Mouse (Mus musculus): ENCODE measurements around the gene Gm136. TPM values are rescaled to one million over a fixed set of nuclear protein-coding genes. Genes with fewer than 3 reads are reported as not detected.

Gm136 gene
- polyA plus RNA-seq (2014; fragmentation: Nextera tagmentation; extraction: Ambion mirVana) = not detected in 2 replicates

DNA sequence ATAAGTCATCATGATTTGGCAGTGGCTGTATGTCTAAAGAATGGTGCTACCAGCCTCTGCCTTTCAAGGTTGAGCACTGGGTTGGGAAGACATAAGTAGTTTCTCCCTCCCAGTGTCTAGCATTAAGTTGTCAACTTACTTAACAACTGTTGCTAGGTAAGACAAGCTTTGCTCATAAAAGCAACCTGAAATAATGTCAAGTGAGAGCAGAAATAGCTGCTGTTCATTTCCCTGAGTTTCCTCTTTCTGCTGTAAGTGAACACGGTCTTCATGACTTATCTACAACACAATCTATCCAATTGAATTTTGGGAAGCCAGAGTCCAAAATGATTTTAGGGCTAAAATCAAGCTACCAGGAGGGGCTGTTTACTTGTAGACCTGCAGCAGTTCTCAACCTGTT lies at the start of gene Gm136:
TSS of gene Gm136 (minus strand) at position 101 of the 400 bp plus-strand sequence.
- no peaks in the 10 kb centered on the region for H3K27me3 ChIP-seq (replicated peaks; ENCODE audit: control insufficient read depth, insufficient read depth, low read length)
- H3K9ac ChIP-seq (ENCODE audit: low read length) = no peak within 1 kb of the TSS
- H3K4me2 ChIP-seq (ENCODE audit: low read length) = no peak within 1 kb of the TSS
- 94% methylated on average over 1 of the region's 1 CpGs for WGBS
- ATAC-seq (no peak), DNase-seq (ENCODE audit: low spot score) (no peak)
- no peaks in the 10 kb centered on the region for H3K36me3 ChIP-seq (ENCODE audit: control insufficient read depth, insufficient read depth, low read length)
- no peaks in the 10 kb centered on the region for H3K4me1 ChIP-seq (ENCODE audit: control insufficient read depth, insufficient read depth, low read length)
- no peak within 1 kb of the TSS for H3K27ac ChIP-seq (ENCODE audit: low read depth, low read length)
- no peaks in the 10 kb centered on the region for H3K9me3 ChIP-seq (replicated peaks; ENCODE audit: control insufficient read depth, low read length)
- no peak within 1 kb of the TSS for H3K4me3 ChIP-seq (ENCODE audit: low read depth, low read length)

DNA sequence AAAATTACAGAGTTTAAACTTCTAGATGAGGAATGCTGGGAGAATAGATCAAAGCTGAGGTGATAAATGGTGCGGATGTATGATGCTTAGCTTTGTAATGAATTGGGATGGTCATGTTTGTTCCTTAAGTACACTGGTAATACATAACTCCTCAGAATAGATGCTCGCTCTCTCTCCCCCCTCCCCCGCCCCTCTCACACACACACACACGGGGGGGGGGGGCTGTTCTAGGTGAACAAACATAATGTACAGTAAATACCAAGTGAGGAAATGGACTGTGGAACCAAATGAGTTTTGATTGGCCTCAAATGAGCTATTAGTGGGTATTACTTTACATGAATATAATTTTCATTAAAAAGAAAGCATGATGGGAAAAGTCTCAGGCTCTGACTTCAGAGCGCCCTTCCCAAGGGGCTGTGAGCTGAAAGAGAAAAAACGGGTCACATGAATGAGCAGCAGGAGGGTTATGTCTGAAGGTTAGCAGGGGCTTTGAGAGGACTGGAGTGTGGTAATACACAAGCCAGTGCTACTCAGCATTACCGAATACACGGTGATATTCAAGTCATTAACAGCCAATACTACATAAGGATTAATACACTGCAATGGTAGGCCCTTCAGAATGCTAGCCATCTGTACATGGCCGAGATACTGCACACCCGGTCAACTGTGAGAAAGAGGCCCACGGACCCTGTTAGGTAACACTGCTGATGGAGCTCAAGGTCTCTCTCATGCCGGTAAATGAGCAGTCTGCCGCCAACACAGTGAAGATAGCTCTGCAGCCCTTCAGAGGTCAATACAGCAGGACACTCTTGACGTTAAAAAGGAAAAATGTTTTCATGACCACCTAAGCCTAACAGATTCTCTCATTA lies 45.3 kb upstream of the Gm136 start:
- H3K4me1 ChIP-seq (ENCODE audit: control insufficient read depth, insufficient read depth, low read length) = no peaks in the 10 kb centered on the region
- peaks cover 20% of the 10 kb centered on the region for H3K36me3 ChIP-seq (ENCODE audit: control insufficient read depth, insufficient read depth, low read length)
- no peak overlapping the region for H3K4me3 ChIP-seq (ENCODE audit: low read depth, low read length)
- ATAC-seq (no peak), DNase-seq (ENCODE audit: low spot score) (no peak)
- no peak overlapping the region for H3K27ac ChIP-seq (ENCODE audit: low read depth, low read length)
- H3K9ac ChIP-seq (ENCODE audit: low read length) = no peak overlapping the region
- no peaks in the 10 kb centered on the region for H3K27me3 ChIP-seq (replicated peaks; ENCODE audit: control insufficient read depth, insufficient read depth, low read length)
- WGBS = 86% methylated on average over 14 of the region's 14 CpGs
- no peak overlapping the region for H3K4me2 ChIP-seq (ENCODE audit: low read length)
- H3K9me3 ChIP-seq (replicated peaks; ENCODE audit: control insufficient read depth, low read length) = no peaks in the 10 kb centered on the region

DNA sequence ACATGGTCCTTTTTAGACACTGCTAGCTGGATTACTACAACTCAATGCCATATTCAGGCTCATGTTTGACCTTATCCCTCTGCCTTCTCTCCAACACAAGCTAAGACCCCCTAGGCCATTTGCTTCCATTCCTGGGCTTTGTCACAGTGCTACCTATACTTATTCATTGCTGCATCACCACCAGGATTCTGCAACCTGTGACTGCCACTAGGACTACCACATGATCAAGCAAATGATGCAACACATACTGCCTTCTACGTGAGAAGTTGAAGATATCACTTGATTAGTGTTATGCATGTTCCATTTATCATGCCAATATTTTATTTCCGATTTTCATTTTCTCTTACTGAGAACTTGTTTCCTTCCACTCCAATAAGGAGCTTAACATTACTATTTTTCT lies 41.9 kb upstream of the Gm136 start:
- no peak overlapping the region for H3K27ac ChIP-seq (ENCODE audit: low read depth, low read length)
- ATAC-seq (no peak; the same call in 1 of the 2 replicates), DNase-seq (ENCODE audit: low spot score) (no peak)
- no peak overlapping the region for H3K9ac ChIP-seq (ENCODE audit: low read length)
- no peak overlapping the region for H3K4me3 ChIP-seq (ENCODE audit: low read depth, low read length)
- no peaks in the 10 kb centered on the region for H3K9me3 ChIP-seq (replicated peaks; ENCODE audit: control insufficient read depth, low read length)
- no peaks in the 10 kb centered on the region; the same call in 1 of the 2 replicates for H3K36me3 ChIP-seq (ENCODE audit: control insufficient read depth, insufficient read depth, low read length)
- H3K4me2 ChIP-seq (ENCODE audit: low read length) = no peak overlapping the region
- 95% methylated on average over 2 of the region's 2 CpGs for WGBS
- no peaks in the 10 kb centered on the region for H3K27me3 ChIP-seq (replicated peaks; ENCODE audit: control insufficient read depth, insufficient read depth, low read length)
- no peaks in the 10 kb centered on the region for H3K4me1 ChIP-seq (ENCODE audit: control insufficient read depth, insufficient read depth, low read length)

DNA sequence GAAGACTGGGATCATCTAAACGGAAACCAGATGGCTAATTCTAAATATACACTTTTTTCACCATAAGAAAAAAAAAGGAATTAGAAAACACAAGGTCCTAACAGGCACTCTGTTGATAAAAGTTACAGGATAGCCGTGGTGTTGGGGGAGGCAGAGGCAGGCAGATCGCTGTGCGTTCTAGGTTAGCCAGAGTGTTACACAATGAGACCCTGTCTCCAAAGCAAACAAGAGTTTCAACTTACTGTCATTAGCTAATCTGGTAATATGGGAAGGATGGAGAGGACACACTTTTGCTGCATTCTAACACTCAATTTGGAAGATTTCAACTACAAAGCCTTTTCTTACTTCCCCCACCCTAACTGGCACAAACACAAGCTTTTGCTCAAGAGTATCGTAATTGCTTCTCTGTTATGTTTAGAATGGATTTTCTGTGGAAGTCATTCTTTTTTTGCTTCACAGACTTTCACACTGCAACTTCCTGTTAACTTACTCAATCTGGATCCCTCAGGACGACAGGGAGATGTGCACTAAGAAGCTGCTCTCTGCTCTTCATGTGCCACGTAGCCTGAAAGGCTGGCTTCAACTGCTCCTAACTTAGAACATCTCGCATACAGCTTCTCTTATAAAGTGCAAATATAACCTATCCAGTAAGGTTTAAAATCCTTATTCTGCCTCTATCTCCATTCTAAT lies 41.4 kb upstream of the Gm136 start:
- Histone ChIP-seq H3K36me3 (ENCODE audit: control insufficient read depth, insufficient read depth, low read length) (no peaks in the 10 kb centered on the region; the same call in 1 of the 2 replicates), H3K27me3 (replicated peaks; ENCODE audit: control insufficient read depth, insufficient read depth, low read length) (no peaks in the 10 kb centered on the region), H3K9ac (ENCODE audit: low read length) (no peak overlapping the region), H3K4me2 (ENCODE audit: low read length) (no peak overlapping the region), H3K27ac (ENCODE audit: low read depth, low read length) (no peak overlapping the region), H3K4me1 (ENCODE audit: control insufficient read depth, insufficient read depth, low read length) (no peaks in the 10 kb centered on the region), H3K4me3 (ENCODE audit: low read depth, low read length) (no peak overlapping the region), H3K9me3 (replicated peaks; ENCODE audit: control insufficient read depth, low read length) (no peaks in the 10 kb centered on the region)
- 86% methylated on average over 8 of the region's 8 CpGs for WGBS
- no peak for ATAC-seq
- DNase-seq (ENCODE audit: low spot score) = no peak

DNA sequence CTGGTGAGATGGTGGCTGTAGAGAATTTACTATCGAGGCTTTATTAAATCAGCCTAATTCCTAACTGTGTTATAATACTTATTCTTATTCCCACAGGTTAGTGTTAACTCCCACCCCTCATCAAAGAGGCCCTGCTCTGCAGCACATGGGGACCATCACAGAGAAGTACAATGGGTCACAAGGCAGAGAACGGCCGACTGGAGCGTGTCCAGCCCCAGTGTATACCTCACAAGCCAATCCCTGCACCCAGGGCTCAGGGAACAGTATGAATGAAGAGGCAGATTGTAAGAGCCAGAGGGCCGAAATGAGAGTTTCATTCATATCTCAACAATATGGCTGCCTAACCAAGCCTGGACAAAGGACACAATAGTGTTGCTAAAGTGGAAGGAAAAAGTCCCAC lies 40.2 kb upstream of the Gm136 start:
- 71% methylated on average over 5 of the region's 5 CpGs for WGBS
- no peak; the same call in 1 of the 2 replicates for ATAC-seq

DNA sequence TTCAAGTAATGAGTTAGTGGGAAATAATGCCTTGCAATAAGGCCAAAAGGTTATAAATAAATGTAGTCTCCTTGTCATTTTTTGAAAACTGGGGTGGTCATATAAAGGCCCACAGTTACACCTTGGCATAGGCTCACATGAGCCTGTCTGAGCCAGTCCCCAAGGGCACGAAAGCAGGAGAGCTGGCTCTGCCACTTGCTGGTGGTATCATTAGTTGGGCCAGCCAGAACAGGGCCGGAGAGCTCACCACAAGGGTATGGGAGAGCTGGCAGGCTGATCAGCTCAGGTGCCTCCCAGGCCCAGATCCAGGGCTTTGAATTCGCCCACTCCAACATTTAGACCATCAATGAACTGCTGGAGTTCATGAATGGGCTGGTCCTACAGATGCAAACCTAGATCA lies 30.4 kb upstream of the Gm136 start:
- DNase-seq (ENCODE audit: low spot score) (no peak), ATAC-seq (no peak)
- no peaks in the 10 kb centered on the region for H3K36me3 ChIP-seq (ENCODE audit: control insufficient read depth, insufficient read depth, low read length)
- H3K4me2 ChIP-seq (ENCODE audit: low read length) = no peak overlapping the region
- H3K9ac ChIP-seq (ENCODE audit: low read length) = no peak overlapping the region
- H3K4me3 ChIP-seq (ENCODE audit: low read depth, low read length) = no peak overlapping the region
- no peaks in the 10 kb centered on the region for H3K27me3 ChIP-seq (replicated peaks; ENCODE audit: control insufficient read depth, insufficient read depth, low read length)
- H3K9me3 ChIP-seq (replicated peaks; ENCODE audit: control insufficient read depth, low read length) = no peaks in the 10 kb centered on the region
- H3K27ac ChIP-seq (ENCODE audit: low read depth, low read length) = no peak overlapping the region
- H3K4me1 ChIP-seq (ENCODE audit: control insufficient read depth, insufficient read depth, low read length) = no peaks in the 10 kb centered on the region
- 90% methylated on average over 3 of the region's 3 CpGs for WGBS

More for the DNA sequence above, 40.2 kb upstream of the Gm136 start:
- H3K4me2 ChIP-seq (ENCODE audit: low read length) = no peak overlapping the region
- H3K27ac ChIP-seq (ENCODE audit: low read depth, low read length) = no peak overlapping the region
- no peaks in the 10 kb centered on the region for H3K4me1 ChIP-seq (ENCODE audit: control insufficient read depth, insufficient read depth, low read length)
- H3K36me3 ChIP-seq (ENCODE audit: control insufficient read depth, insufficient read depth, low read length) = no peaks in the 10 kb centered on the region
- no peak for DNase-seq (ENCODE audit: low spot score)
- H3K27me3 ChIP-seq (replicated peaks; ENCODE audit: control insufficient read depth, insufficient read depth, low read length) = no peaks in the 10 kb centered on the region
- no peak overlapping the region for H3K9ac ChIP-seq (ENCODE audit: low read length)
- H3K4me3 ChIP-seq (ENCODE audit: low read depth, low read length) = no peak overlapping the region
- H3K9me3 ChIP-seq (replicated peaks; ENCODE audit: control insufficient read depth, low read length) = no peaks in the 10 kb centered on the region

DNA sequence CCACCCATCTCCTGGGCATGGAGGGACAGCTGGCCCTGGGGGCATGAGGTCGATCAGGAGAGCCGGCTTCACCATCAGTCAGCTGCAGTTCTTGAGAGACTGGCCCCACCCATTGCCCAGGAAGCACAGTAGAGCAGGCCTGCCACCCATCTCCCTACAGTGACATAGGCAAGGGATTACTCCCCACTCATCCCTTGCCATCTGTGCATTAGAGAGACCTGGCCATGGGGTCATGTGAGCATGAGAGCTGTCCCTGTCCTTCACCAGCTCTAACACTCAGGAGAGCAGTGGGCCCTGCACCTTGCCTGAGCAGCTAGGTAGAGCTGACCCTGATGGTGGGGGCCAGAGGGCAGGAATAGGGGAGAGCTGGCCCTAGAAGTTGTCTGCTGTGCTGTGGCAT lies 29.6 kb upstream of the Gm136 start:
- no peak for ATAC-seq
- no peaks in the 10 kb centered on the region for H3K36me3 ChIP-seq (ENCODE audit: control insufficient read depth, insufficient read depth, low read length)
- 82% methylated on average over 2 of the region's 2 CpGs for WGBS
- no peaks in the 10 kb centered on the region for H3K9me3 ChIP-seq (replicated peaks; ENCODE audit: control insufficient read depth, low read length)
- H3K27me3 ChIP-seq (replicated peaks; ENCODE audit: control insufficient read depth, insufficient read depth, low read length) = no peaks in the 10 kb centered on the region
- no peak overlapping the region for H3K4me2 ChIP-seq (ENCODE audit: low read length)
- no peak overlapping the region for H3K4me3 ChIP-seq (ENCODE audit: low read depth, low read length)
- no peak for DNase-seq (ENCODE audit: low spot score)
- H3K4me1 ChIP-seq (ENCODE audit: control insufficient read depth, insufficient read depth, low read length) = no peaks in the 10 kb centered on the region
- H3K27ac ChIP-seq (ENCODE audit: low read depth, low read length) = no peak overlapping the region
- H3K9ac ChIP-seq (ENCODE audit: low read length) = no peak overlapping the region

DNA sequence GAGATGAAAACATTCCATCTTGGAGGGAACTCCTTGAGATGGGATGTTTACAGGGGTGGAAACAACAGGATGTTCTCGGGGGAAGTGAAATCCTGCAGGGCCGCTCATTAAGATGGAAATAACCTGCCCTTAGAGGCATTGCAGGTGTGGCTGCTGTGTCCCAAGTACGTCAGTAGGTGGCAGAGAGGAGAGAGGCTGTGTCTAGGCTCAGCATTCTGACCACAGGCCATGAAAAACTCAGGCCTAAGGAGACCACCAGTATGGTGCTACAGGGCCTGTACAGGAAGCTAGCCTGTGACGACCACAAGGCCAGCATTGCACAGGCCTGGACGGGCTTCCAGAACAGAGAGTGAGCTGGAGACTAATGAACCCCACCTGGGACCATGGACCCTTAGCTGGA lies 28.8 kb upstream of the Gm136 start:
- H3K4me1 ChIP-seq (ENCODE audit: control insufficient read depth, insufficient read depth, low read length) = no peaks in the 10 kb centered on the region
- H3K9ac ChIP-seq (ENCODE audit: low read length) = no peak overlapping the region
- 54% methylated on average over 5 of the region's 5 CpGs for WGBS
- DNase-seq (ENCODE audit: low spot score) (no peak), ATAC-seq (no peak)
- no peaks in the 10 kb centered on the region for H3K27me3 ChIP-seq (replicated peaks; ENCODE audit: control insufficient read depth, insufficient read depth, low read length)
- H3K9me3 ChIP-seq (replicated peaks; ENCODE audit: control insufficient read depth, low read length) = no peaks in the 10 kb centered on the region
- no peak overlapping the region for H3K27ac ChIP-seq (ENCODE audit: low read depth, low read length)
- no peaks in the 10 kb centered on the region for H3K36me3 ChIP-seq (ENCODE audit: control insufficient read depth, insufficient read depth, low read length)
- H3K4me2 ChIP-seq (ENCODE audit: low read length) = no peak overlapping the region
- no peak overlapping the region for H3K4me3 ChIP-seq (ENCODE audit: low read depth, low read length)

DNA sequence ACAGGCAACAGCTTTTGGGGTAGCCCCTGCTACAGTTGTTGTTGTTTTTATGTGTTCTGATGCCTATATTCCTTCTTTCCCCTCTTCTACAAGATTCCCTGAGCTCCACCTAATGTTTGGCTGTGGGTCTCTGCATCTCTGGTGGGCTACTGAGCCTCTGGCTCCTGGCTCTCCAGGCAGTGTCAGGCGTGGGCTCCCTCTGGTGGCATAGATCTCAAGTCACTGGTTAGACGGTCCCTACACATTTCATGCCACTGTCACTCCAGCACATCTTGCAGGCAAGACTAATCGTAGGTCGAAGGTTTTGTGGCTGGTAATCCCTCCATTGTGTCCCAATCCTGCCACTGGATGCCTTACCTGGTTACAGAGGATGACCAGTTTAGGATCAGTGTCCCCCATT lies 26.7 kb upstream of the Gm136 start:
- peak; percentile 39 for DNase-seq (ENCODE audit: low spot score)
- 32% methylated on average over 4 of the region's 4 CpGs for WGBS
- Histone ChIP-seq H3K9me3 (replicated peaks; ENCODE audit: control insufficient read depth, low read length) (no peaks in the 10 kb centered on the region), H3K4me1 (ENCODE audit: control insufficient read depth, insufficient read depth, low read length) (no peaks in the 10 kb centered on the region), H3K36me3 (ENCODE audit: control insufficient read depth, insufficient read depth, low read length) (no peaks in the 10 kb centered on the region), H3K27me3 (replicated peaks; ENCODE audit: control insufficient read depth, insufficient read depth, low read length) (no peaks in the 10 kb centered on the region), H3K27ac (ENCODE audit: low read depth, low read length) (no peak overlapping the region), H3K4me2 (ENCODE audit: low read length) (no peak overlapping the region), H3K9ac (ENCODE audit: low read length) (no peak overlapping the region), H3K4me3 (ENCODE audit: low read depth, low read length) (no peak overlapping the region)
- no peak for ATAC-seq
